Mouse (Mus musculus) monocyte, adult 5-6 weeks (primary cell): Measurements from ENCODE around the gene Gm525. TPM values are rescaled to one million over a fixed set of nuclear protein-coding genes. Genes with fewer than 3 reads are reported as not detected.
"Not testable (repeated sequence)": the region's sequence is repeated elsewhere in the genome, so short reads cannot be mapped to it uniquely, and the experiment has no call there.

ENCODE experiments used
- ATAC-seq: fragments of 153-309, 156-312 bp; replicated peaks from 2 replicates; pipeline ENCODE4 v1.8.0; 2017; ENCODE audit warnings: mild to moderate bottlenecking; ENCODE audit not compliant: low TSS enrichment, insufficient number of reproducible peaks, severe bottlenecking, poor library complexity, low FRiP score
- total RNA-seq: library from RNA; stranded (forward); fragments of 200-1000, 200-491, 200-594 nt; gene quantifications from 3 replicates; pipeline ENCODE4 v1.2.3, GENCODE M21; 2017

Gm525 gene
- total RNA-seq, 1 experiment from 2014 or later = not detected

GRCm38 (mm10) chr11:89059919-89060422 is 13.7 kb upstream of the Gm525 start:
- ATAC-seq = peak; percentile 44

- peak; percentile 83 for ATAC-seq
Measured at GRCm38 (mm10) chr11:89060423-89061089, 13.1 kb upstream of the Gm525 start.

DNA sequence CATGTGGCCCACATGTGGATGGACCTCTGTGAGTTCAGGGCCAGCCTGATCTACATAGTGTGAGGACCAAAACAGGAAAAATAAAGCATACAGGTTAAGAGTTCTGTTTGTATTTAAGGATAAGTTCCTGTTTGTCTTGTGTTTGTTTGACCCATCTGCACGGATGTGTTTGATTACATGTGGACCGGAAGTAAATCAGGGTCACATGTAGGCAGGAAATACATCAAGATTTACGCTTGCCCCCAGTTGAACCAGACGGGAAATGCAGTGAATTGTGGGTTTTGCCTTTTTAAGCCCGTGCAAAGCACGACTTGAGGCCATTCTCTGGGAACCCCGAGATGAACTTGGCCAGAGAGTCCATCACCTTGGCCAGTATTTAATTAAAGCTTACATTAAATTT is 12.3 kb upstream of the Gm525 start:
- no peak for ATAC-seq

GRCm38 (mm10) chr11:89064312-89064711 is 9.3 kb upstream of the Gm525 start:
- no peak for ATAC-seq

GRCm38 (mm10) chr11:89065297-89065696 is 8.3 kb upstream of the Gm525 start:
- no peak for ATAC-seq

- no peak for ATAC-seq
Measured at GRCm38 (mm10) chr11:89066126-89066525, 7.5 kb upstream of the Gm525 start.

DNA sequence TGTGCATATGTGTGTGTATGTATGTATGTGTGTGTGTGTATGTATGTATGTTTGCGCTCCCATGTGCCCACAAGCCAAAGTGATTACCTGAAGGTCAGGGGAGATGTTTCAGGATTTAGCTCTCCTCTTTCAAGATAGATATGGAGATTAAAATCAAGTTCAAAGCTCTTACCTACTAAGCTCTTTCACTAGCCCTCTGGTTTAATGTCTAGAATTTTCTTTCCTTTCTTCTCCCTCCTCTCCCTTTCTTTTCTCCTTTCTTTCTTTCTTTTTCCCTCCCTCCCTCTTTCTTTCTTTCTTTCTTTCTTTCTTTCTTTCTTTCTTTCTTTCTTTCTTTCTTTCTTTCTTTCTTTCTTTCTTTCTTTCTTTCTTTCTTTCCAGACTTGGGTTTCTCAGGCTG is 6.9 kb upstream of the Gm525 start, which contains the start of gene Dgke:
Dgke (minus strand) TSS at position 101 of the 400 bp plus-strand sequence.
- no peak for ATAC-seq

GRCm38 (mm10) chr11:89067301-89067822 is 6.3 kb upstream of the Gm525 start:
- ATAC-seq = no peak

- ATAC-seq = no peak
Measured at GRCm38 (mm10) chr11:89067871-89068490, 5.7 kb upstream of the Gm525 start.

GRCm38 (mm10) chr11:89068649-89069048 is 5.0 kb upstream of the Gm525 start:
- no peak for ATAC-seq

GRCm38 (mm10) chr11:89069303-89069702 is 4.3 kb upstream of the Gm525 start:
- peak; percentile 59 for ATAC-seq

DNA sequence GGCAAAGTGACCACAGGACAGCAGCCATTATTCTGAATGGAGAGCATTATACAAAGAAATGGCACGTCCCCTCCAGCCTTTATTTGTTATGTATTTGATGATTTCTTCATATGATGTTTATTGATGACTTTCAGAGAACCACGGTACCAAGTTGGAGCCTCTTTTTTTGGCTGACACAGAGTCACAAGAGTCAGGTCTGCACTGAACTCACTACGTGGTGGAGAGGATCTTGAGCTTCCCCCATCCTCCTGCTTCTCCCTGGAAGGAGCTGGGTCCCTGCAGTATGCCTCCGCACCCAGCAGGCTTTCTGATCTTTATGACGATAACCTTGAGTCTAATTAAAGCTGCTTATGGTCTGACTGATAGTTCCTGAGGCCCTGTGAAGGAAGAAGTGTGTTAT is 2.1 kb upstream of the Gm525 start:
- no peak for ATAC-seq

DNA sequence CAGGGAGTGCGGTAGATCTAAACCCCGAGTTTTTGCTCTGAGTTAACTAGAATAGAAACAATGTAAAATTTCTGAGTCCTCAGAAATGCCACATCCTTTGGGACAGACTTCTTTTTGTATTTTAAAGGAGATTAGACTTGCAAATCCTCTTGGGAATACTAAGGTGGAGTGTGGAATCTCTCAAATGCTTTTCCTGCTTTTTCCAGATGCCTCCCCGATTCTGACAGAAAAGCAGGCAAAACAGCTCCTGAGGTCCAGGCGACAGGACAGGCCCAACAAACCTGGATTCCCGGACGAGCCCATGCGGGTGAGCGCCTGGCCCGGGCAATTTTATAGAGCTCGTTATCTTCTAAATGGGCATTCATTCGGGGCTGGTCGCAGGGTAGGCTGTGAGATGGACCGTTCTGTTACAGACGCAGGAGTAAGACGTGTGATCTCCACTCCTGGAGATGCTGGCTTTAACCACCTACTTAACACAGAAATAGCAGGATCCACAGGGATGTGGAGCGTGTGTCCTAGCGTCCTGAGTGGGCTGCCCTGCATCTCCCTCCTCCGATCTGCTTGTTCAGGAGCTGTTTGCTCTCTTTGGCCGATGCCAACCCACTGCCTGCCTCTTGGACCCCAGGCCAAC is 1.3 kb downstream of the Gm525 start:
- ATAC-seq = no peak

DNA sequence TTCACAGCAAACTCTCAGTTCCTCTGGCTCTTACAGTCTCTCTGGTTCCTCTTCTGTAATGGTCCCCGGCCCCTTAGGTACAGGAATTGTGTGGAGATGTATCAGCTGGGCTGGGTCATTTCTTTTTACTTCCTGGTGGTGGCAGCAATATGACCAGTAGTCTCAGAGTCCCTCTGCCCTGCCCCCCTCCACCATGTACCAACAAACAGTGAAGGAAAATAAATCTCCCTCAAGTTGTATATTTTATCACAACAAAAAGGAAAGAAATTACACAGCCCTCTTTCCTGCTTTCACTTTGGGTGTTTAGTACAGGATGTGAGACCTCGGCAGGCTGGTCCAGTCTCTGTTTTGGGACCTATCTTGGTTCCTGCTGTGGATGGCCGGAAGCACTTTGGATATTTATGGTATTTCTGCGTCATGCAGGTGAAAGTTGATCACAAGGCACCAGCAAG is 2.8 kb downstream of the Gm525 start:
- ATAC-seq = peak; percentile 45

GRCm38 (mm10) chr11:89077601-89078000 is 4.0 kb downstream of the Gm525 start:
- no peak for ATAC-seq

DNA sequence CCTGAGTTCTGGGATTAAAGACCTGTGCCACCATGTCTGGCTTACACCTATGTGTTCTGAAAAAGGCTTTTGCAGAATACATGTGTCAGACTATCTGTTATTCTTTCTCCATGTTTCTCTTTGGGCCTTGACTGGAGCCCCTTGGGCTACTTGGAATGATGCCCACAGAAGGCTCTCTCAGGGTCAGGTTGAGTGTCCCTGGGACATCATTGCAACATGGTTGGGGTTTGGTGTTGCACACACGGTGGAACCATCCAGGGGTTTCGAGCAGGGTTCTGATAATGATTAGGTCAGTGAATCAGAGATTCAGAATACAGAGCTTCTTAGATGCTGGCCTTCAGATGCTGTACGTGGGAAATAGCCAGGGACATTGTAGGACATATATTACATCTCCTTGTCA is 4.7 kb downstream of the Gm525 start:
- ATAC-seq = no peak

GRCm38 (mm10) chr11:89078996-89079680 is 5.5 kb downstream of the Gm525 start:
- ATAC-seq = 0 out of 2 replicates have a peak, but pooled peaks have one; percentile 8

- not testable (repeated sequence) for ATAC-seq
Measured at GRCm38 (mm10) chr11:89081906-89082305, 8.3 kb downstream of the Gm525 start.

DNA sequence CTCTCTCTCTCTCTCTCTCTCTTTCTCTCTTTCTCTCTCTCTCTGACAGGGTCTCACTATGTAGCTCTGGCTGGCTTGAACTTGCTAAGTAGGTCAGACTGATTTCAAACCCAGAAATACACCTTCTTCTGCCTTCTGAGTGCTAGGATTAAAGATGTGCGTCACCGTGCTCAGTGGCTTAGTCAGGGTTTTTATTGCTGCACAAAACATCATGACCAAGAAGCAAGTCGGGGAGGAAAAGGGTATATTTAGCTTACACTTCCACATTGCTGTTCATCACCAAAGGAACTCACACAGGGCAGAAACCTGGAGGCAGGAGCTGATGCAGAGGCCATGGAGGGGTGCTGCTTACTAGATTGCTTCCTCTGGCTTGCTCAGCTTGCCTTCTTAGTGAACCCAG is 9.1 kb downstream of the Gm525 start:
- not testable (repeated sequence) for ATAC-seq
